Mouse (Mus musculus): ENCODE measurements around the gene Gpr176.

Gene Gpr176

DNA sequence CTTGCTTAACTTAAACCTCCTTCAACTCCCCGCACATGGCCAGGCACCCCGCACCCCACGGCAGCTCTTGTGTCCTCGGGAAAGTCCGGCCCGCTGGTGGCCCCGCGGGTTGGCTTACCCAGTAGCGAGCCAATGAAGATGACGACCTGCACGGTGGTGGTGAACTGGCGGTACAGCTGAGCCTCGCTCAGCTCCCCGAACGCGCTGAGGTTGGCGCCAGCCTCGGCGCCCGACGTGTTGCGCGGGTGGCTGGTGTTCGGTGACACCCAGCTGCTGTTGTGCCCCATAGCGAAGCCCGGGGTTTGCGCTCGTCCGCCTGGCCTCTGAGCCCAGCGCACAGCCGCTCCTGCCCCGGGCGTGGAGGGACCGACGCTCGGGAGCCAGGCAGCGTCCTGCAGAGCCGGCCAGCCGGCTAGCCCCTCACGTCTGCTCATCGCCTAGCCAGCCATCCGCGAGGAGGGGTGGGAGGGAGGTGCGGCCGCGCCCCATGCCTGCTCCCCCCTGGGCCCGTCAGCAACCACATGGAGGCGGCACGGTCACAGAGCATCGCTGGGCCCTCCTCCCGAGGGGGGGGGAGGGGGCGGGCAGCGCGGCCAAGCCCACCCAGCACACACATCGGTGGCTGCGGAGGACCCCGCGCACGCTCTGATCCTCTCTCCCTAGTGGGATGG lies at the start of gene Gpr176:
Gpr176 (minus strand) TSS at position 519 of the 671 bp plus-strand sequence.
- DNase-seq = peak; percentile 17 to 20

DNA sequence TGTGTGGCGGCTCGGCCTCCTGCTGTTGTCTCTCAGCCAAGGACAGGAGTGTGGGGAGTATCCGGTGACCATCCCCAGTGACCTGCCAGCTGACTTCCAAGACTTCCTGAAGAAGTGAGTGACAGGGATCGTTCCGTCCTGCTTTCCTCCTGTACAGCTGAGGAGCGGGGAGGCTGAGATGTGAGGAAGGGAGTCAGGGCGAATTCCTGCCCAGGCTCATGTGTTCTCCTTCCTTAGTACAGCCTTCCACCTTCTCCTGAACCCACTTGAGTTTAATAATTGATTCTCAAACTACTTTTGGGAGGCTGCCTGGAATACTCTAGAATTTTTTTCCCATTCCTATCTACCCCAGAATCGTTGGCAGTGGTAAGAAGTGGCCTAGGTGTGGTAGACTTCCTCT lies 49.2 kb upstream of the Gpr176 start:
- peak; percentile 22 to 41 for DNase-seq

DNA sequence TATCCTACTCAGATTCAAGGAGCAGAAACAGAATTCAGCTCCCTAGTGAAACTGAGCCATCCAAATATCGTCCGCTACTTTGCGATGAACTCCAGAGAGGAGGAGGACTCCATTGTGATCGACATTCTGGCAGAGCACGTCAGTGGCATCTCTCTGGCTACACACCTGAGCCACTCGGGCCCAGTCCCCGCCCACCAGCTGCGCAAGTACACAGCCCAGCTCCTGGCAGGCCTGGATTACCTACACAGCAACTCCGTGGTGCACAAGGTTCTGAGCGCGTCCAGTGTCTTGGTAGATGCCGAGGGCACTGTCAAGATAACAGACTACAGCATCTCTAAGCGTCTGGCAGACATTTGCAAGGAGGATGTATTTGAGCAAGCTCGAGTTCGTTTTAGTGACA lies 48.7 kb upstream of the Gpr176 start:
- DNase-seq = peak; percentile 53 to 63

DNA sequence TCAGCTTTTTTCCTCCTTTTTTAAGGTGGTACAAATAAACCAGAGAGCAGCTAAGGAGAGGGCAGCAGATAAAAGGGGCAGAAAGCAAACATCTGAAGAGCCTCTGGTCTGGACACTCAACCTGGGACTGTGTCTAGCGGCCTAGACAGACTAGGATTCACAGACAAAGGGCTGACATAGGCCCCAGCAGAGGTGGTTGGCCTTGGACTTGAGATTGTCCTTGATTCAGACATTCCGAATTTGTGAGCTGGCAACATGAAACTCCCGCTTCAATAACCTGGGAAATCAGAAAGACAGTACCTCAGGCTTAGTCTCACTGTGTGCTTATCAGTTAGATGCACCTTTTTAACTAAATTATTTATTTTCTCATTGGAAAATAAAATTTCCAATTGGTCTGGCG lies 44.9 kb upstream of the Gpr176 start:
- no peak for DNase-seq

DNA sequence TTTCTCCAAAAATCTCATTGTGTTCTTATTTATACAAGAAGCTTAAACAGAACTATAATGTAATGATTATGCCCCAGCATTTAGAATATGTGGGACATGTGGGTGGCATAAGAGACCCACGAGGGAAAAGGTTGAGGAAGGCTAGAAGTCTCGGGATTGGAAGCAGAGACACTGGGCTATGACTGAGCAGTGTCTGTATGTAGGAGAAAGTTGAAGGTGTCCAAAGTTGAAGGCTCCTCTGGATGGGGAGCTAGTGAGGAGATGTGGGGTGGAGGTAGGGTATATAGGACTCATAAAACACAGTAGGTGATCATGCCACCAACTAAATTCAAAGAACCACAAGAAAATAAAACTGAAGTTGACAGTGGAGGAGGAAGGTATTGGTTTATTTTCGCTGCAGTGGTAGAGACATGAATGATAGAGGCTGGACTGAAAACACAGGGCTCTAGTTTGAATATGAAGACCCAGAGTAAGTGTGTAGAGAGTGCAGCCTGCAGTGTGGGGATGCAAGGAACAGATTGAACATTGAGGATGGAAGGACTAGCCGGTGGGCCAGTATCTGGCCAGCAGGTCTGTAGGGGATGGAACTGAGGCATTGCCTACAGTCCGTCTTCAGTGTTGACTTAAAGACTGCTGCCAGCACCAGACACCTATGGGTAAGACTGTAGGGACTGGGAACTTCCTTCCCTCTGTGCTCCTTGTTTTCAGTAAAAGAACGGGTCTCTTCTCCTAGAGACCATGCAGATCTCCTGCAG lies 42.6 kb upstream of the Gpr176 start:
- no peak for DNase-seq

DNA sequence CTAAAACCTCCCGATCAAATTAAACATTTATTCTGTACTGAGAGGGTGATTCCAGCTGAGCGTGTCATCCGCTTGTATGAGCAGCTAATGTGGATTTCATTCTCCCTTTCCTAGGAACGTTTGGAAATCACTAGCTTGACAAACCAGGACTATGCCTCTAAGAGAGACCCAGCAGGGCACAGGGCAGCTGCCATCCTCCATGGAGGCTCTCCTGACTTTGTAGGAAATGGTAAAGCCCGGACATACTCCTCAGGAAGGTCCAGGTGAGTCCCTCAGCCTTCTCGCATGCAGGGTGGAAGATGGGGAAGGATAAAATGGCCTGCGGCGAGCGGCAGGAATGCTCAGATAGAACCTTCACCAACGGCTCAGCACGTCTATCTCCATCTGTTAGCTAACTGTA lies 39.6 kb upstream of the Gpr176 start:
- DNase-seq = no peak

DNA sequence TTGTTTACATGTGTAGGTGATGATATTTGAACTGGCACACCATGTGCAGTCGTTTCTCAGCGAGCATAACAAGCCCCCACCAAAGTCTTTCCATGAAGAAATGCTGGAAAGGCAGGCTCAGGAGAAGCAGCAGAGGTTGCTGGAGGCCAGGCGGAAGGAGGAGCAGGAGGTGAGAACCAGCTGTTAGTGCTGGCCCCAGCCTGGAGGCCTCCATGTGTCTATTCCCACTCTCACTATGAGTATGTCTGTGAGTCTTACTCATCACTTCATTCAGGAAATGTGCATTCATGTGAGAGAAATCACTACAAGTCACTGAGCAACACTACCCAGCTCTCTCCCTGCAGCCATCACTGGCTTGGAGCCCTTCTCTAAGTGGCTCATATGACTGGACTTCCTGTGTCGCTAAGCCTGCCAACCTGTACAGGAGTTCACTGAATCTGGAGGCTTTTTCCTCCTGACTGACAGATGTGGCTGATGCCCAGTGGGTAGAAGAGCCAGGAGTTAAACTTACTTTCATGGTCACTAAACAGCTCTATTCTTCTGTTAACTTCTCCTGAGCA lies 35.2 kb upstream of the Gpr176 start:
- no peak for DNase-seq

DNA sequence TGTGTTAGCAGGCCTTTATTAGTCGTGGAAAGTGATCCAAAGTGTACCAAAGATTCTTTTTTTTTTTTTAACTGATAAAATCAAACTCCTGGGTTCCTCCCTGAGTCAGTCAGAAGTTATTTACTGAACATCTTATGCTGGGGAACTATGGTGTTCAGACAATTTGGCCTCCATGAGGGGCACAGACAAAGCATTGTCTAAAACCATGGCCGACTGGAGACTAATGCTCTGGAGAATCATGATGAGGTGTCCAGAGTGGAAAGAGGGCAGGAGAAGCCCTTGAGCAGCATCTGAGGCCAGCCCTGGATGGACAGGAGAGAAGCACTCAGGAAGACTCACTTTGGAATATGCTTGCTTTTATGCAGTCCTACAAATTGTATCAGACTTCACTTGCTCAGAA lies 33.6 kb upstream of the Gpr176 start:
- DNase-seq = no peak

DNA sequence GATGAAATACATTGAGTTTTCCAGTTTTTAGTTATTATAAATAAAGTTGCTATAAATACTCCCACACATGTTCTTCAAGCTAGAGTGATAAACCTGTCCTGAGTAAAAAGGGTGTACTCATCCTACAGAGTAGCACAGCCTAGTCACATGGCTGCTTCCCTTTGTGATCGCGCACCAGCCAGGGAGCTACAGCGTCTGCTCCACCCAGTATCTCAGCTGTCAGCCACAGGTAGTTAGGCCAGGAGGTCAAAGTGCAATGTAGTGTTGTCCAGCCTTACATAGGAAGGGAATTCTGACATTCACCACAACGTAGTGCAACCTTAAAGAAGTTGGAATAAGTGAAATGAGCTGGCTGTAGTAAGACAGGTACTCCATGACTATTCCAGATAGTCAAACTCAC lies 32.3 kb upstream of the Gpr176 start:
- DNase-seq = no peak

DNA sequence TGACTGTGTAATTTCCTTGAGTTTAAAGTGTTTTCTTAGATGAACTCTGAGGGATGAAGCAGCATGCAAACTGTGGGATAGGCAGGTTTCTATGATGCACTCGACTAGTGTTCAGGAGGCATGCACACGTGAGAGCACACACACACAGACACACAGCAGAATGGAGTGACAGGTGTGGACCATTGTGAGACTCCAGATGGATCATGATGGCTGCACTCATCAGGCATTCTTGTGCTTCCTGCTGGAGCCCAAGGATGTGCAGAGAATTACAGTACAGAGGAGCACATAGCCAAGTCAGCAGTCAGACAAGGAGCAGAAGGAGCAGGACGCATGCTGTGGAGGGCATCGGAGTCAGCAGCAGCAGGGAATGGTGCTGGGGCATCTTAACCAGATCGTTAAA lies 31.1 kb upstream of the Gpr176 start:
- no peak for DNase-seq

DNA sequence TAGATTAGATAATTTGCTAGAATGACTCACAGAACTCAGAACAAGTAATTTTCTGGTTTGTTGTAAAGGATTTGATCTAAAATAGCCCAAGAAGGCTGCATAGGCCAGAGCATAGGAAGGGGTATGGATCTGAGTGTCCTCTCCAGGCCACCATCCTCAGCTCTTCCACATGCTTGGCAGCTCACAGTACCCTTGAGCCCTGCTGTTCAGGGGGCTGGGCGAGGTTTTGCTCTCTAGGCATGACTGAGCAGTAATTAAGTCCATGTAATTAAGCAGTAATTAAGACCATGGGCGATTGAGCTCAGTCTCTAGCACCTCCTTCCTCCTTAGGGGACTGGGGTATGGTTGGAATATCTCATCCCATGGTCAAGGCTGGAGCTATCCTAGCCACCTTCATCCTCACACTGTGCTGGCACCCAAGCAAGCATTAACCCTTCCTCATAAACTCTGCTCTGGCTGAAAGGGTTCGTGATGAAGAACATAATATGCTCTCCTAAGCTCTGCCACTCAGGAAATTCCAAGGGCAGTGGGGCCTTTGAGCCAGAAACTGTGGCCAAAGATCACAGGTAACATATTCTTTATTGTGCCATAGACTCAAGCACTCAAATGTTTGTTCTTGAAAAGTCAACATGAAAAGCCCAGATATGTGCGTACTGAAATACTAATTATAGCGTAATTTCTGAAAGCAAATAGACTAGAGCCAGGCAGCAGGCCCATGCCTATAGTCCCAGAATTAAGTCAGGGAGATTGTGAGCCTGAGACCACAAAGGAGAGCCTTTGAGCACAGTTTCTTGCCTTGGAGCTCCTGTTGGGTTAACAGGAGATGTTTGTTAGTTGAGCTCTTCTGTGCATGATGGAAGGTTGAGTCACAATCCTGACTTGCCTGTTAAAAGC lies 28.9 kb upstream of the Gpr176 start:
- peak; percentile 19 to 49 for DNase-seq

DNA sequence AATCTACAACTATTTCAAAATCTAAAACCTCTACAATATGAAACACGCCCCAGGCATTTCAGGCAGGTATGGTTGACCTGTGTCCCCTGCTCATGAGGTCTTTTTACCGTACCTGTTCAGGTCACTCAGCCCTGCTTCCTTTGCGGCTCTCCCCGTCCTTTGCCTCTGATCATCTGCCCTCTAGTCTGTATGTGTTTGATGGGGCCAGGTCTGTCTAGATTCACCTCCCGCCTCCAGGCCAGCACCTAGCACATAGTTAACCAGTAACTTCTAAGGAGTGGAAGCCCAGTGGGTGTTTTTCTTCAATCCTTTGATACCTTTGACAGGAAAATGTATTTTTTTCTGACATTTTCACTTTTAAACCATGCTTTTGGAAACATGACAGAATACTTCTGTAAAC lies 26.5 kb upstream of the Gpr176 start:
- DNase-seq = no peak

DNA sequence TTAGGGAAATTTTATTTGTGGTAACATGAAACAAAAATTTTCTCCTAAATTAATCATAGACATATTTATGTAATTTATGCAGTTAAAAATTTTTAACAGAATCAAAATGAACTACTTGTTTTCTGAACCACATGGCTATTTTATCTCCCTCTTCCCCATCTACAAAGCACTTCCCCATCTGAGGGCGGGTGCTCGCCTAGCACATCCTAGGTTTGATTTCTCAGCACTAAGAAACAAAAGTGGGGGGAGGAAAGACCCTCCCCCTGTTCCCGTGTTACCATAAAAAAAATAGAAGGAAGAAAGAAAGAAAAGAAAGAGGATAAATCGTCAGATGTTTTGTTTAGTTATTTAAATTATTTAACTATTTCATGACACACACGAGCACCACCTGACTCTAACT lies 18.0 kb upstream of the Gpr176 start:
- DNase-seq = no peak

DNA sequence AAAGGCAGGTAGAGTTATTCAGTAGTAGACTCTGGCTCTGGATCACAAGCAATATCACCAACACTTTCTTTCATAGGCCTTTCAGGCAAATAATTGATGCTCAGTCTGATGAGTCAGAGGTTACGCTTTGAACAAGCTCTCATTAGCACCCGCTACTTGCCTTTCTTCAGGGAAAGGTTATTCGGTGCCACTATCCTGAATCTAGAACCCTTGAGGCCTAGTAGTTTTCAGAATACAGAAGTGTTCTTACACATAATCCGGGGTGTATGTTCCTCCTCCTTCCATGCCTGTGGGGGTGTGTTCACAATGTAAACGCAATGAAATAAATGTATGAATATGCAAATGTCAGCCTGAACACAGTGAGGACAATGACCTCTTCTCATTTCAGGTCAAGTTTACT lies 16.9 kb upstream of the Gpr176 start:
- DNase-seq = no peak

DNA sequence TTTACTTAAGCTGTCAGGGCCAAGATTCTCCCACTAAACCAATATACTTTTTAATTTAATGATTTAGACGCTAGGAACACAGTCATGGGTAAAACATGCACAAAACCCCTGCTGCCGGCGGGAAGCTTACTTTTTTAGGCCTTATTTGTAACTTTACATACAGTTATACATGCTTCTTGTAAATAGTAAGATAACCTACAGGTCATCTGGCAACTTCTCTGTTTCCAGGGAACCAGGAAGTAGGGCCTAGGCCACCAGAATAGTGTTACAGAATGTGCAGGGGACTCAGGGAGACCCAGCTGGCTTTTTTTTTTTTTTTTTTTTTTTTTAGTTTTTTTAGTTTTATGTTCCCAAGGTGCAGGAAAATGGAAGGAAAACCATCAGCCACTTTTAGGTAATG lies 16.4 kb upstream of the Gpr176 start:
- no peak for DNase-seq

DNA sequence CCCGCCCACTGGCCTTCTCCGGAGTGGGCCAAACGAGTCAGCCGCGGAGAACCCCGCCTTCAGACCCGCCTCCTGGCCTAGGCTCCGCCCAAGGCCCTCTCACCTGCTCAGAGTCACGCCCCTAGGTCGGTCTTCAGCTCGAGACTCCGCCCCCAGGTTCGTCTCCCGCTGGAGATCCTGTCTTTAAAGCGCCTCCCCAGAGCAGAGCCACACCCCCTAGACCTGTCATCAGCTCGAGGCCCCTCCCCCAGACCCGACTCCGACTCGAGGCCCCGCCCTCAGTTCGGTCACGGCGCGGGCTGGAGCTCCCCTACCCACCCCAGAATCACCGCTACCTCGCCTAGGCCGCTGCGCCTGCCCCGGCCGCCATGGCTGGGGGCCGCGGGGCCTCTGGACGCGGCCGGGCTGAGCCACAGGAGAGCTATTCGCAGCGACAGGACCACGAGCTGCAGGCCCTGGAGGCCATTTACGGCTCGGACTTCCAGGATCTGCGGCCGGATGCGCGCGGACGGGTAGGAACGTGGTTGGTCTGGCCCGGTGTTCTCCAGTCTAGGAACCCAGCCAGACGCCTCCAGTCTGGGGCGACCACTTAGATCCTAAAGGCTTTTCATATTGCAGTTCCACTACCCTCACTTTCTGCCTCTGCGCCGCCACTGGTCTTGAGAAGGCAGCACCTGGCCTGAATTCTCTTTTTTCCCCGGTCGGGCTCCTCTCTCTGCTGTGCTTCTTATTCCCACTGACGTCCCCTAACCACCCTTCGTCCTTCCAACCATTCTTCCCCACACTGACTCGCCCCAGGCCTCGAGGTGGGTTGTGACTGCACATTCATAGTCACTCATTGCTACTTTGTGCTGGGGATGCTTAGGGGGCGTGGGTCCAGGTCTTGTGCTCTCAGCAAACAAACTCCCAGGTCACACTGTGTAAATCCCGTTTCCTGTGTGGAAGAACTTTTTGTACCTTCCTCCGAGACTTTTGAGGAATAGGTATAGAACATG lies 15.4 kb upstream of the Gpr176 start, which contains the start of gene Eif2ak4:
Eif2ak4 (plus strand) TSS at position 278 of the 995 bp plus-strand sequence.
- peak; percentile 100 for DNase-seq

DNA sequence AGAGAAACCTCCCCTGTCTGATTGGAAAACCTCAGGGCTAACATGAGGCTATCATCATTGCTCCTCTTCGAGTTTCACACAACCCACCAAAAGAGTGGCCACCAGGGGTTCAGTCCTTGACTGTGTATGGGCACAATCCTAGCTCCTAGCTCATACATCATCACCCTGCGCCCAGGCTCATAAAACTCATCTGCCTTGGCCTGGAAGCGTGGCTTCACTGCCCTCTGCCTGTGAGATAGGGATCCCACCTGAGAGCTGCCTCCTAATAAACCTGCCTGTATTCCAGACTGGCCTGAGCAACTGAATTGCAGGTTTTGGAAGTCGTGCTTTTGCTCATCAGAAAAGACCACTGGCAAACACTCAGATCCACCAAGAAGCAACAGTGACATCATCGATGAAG lies 10.2 kb upstream of the Gpr176 start:
- DNase-seq = no peak

DNA sequence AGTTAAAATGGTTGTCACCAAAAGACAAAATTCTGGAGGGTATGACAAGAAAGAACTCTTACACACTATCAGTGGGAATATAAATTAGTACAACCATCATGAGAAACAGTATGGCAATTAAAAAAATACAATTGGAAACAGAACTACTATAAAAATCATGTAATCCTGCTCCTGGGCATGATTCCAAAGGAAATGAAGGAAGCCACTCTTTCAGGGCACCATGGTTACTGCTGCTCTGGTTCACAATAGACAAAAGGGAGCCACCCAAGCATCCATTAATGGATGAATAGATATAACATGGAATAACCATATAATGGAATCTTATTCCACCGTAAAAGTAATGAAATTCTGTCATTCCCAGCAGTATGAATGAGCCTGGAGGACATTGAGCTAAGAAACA lies 6.5 kb upstream of the Gpr176 start:
- DNase-seq = no peak

DNA sequence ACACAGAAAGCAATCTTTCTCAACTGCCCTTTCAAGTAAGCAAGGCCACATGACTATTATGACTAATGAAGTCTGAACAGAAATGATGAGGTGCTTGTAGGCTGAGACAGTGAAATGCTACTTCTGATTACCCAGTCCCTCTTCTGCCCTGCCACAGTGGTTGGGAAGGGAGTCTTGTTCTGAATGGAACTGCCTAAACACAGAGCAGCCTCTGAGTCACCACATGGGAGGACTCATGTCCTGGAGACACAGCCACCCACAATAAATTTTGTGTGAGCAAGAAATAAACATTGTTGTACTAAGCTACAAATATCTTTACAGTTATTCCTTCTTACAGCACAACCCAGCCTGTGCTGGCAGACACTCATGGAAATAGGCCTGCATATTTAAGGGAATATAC lies 2.7 kb upstream of the Gpr176 start:
- DNase-seq = no peak

DNA sequence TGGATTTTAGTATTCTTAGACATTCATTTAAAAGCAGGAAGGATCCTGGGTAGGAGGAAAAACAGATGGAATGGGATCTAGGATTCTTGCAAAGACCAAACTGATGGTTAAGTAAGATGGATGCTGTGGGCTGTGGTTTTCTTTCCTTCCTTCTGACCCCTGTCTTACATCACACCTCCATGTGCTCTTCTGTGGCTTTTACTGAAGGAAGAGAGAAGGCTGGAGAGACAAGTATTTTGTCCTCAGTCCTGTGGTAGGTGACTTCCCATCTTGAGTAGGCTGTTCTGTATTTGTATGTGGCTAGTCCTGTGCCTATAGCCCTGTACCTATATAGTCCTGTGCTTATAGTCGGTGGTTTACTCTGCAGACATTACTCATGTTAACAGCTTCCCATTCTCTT lies 2.3 kb upstream of the Gpr176 start:
- DNase-seq = no peak

DNA sequence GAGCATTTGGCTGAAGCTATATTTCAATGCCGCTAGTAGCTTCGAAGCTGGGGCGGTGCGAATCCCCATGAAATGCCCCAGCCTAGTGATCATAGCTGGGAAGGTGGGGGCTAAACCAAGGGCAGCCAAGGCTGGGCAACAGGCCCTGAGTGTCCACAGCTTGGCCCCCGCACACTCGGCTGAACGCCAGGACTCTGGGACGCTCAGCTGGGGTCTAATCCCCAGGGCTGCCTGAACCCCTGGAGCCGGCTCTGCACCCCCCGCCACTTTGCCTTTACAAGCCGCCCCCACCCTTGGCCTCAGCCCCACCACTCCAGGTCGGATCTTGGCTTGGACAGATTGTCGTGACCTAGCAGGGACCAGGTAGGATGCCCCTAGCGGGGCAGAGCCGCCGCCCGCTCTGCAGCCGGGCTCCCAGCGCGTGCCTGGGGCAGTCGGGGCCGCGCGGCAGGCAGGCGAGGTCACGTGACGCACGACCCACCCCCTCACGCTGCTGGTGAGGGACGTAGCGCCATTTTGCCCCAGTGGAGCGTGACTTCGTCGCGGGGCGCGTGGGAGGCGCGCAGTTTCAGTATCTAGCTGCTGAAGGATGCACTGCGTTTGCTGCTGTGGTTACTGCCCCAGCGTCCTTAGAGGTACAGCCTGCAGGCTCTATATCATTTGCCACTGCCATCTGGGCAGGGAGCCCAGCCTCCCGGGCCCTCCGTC lies 507 bp upstream of the Gpr176 start:
- DNase-seq = peak; percentile 60 to 69

All from lung, adult 18-20 months (tissue).